Mouse (Mus musculus) ES-Bruce4 (cell line): ENCODE measurements around the gene Eloa.

Experiments used
- CTCF ChIP-seq: IDR thresholded peaks from one replicate; pipeline ENCODE4 v1.8.1; 2011; ENCODE audit warnings: low read depth, low read length
- EP300 ChIP-seq: IDR thresholded peaks from 2 replicates; pipeline ENCODE4 v1.6.1; 2011; ENCODE audit warnings: low read depth, low read length; ENCODE audit not compliant: insufficient read depth
- POLR2A ChIP-seq: IDR thresholded peaks from one replicate; pipeline ENCODE4 v1.8.1; 2011; ENCODE audit warnings: low read length; ENCODE audit not compliant: insufficient read depth

DNA sequence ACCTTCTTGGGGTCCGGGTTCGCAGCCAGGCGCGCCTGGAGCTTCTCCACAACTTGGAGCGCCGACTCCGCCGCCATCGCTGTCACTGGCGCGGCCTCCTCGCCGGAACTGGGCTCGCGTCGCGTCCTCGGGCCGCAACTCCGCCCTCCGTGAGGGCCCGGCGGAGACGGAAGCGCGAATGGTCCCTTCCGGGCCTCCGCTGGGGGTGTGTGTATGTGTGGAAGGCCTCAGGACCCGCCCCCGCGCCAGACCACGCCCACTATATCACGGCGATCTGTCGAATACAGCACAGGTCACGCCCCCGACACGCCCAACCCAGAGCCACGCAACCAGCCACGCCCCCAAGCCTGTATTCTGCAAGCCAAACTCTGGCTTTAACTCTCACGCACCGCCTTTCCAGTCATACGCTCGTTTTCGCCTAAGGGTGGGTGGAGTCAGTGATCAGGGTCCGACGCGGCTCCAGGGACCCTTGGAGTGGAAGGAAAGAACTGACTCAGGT is at the start of gene Eloa:
- TF ChIP-seq CTCF (no peak), POLR2A (peak; percentile 48), EP300 (no peak)
